Mouse (Mus musculus): Measurements from ENCODE around the gene Ddx1. TPM values are rescaled to one million over a fixed set of nuclear protein-coding genes. Genes with fewer than 3 reads are reported as not detected.

The Ddx1 gene
- polyA plus RNA-seq, 1 experiment from 2014 or later, result 166 TPM

DNA sequence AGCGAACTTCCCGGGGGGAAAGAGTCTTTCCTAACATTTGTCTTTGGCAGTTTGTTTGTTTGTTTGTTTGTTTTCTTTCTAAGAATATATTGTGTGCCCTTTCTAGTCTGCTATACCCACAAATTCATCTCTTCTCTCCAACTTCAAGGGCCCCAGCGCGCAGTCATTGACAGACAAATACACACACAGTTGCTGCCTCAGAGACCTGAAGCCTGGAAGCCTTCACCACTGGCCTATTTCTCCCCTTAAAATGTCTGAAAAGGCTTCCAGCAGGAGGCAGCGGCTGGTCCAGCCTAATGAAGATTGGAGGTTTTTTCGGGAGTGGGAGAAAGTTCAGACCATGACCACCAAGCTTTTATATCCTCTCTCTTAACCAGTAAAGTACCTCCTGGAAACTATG, 67.3 kb downstream of the Ddx1 start:
- no peak for ATAC-seq (ENCODE audit: insufficient number of reproducible peaks, insufficient read depth, low FRiP score, low TSS enrichment, low read depth)
- no peak overlapping the region for H3K9ac ChIP-seq (replicated peaks)
- H3K27me3 ChIP-seq, result peaks cover 10% of the 10 kb centered on the region; the same call in 1 of the 2 replicates
- peaks cover 67% of the 10 kb centered on the region for H3K4me1 ChIP-seq (replicated peaks)
- H3K36me3 ChIP-seq, result no peaks in the 10 kb centered on the region
- peak overlapping the region; percentile 77 for H3K27ac ChIP-seq
- no peak overlapping the region for H3K4me2 ChIP-seq
- no peak overlapping the region for H3K4me3 ChIP-seq (replicated peaks)
- WGBS, result 57% methylated on average over 6 of the region's 6 CpGs
- H3K9me3 ChIP-seq, result no peaks in the 10 kb centered on the region

GRCm38 (mm10) chr12:13180715-13181335, 68.2 kb downstream of the Ddx1 start:
- Histone ChIP-seq H3K4me1 (replicated peaks) (peaks cover 72% of the 10 kb centered on the region), H3K36me3 (no peaks in the 10 kb centered on the region), H3K9me3 (no peaks in the 10 kb centered on the region), H3K27me3 (peaks cover 10% of the 10 kb centered on the region; the same call in 1 of the 2 replicates), H3K9ac (replicated peaks) (no peak overlapping the region), H3K4me3 (replicated peaks) (no peak overlapping the region), H3K4me2 (no peak overlapping the region; the same call in 1 of the 2 replicates), H3K27ac (peak overlapping the region; percentile 77)
- WGBS, result 23% methylated on average over 9 of the region's 9 CpGs
- ATAC-seq (ENCODE audit: insufficient number of reproducible peaks, insufficient read depth, low FRiP score, low TSS enrichment, low read depth), result 0 out of 2 replicates have a peak, but pooled peaks have one; percentile 7

- no peak overlapping the region for H3K4me3 ChIP-seq (replicated peaks)
- no peaks in the 10 kb centered on the region for H3K36me3 ChIP-seq
- H3K27me3 ChIP-seq, result peaks cover 10% of the 10 kb centered on the region; the same call in 1 of the 2 replicates
- H3K9me3 ChIP-seq, result no peaks in the 10 kb centered on the region
- ATAC-seq (ENCODE audit: insufficient number of reproducible peaks, insufficient read depth, low FRiP score, low TSS enrichment, low read depth), result no peak
- H3K27ac ChIP-seq, result peak overlapping the region; percentile 77; the same call in 1 of the 2 replicates
- H3K4me2 ChIP-seq, result no peak overlapping the region
- H3K9ac ChIP-seq (replicated peaks), result no peak overlapping the region
- peaks cover 76% of the 10 kb centered on the region for H3K4me1 ChIP-seq (replicated peaks)
Measured at GRCm38 (mm10) chr12:13180332-13180714, 68.7 kb downstream of the Ddx1 start.

DNA sequence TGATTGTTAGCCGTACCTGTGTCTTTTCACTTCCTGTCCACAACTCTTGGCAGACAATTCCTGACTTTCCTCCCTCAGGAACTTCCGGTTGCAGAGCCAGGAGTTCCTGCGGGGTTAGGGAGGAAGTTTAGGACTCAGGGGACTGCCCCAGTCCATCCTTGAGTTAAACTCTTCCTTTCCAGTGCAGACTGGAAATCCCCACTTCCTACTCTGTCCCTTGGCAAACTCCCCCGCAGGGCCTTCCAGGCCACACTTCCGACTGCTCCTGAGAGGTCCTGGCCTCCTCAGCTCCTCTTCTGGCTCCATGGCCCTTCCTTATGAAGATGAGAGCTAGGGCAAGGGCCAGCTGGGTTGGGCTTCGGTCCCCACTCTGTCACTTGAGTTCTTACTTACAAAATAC, 71.4 kb downstream of the Ddx1 start:
- H3K9me3 ChIP-seq, result no peaks in the 10 kb centered on the region
- 62% methylated on average over 6 of the region's 6 CpGs for WGBS
- no peak for ATAC-seq (ENCODE audit: insufficient number of reproducible peaks, insufficient read depth, low FRiP score, low TSS enrichment, low read depth)
- H3K4me3 ChIP-seq (replicated peaks), result no peak overlapping the region
- H3K27me3 ChIP-seq, result peaks cover 3% of the 10 kb centered on the region; the same call in 1 of the 2 replicates
- H3K4me1 ChIP-seq (replicated peaks), result peaks cover 74% of the 10 kb centered on the region
- H3K27ac ChIP-seq, result 0 out of 2 replicates have a peak overlapping the region, but pooled peaks have one; percentile 45
- H3K36me3 ChIP-seq, result no peaks in the 10 kb centered on the region
- no peak overlapping the region for H3K9ac ChIP-seq (replicated peaks)
- H3K4me2 ChIP-seq, result no peak overlapping the region

GRCm38 (mm10) chr12:13176927-13177326, 72.1 kb downstream of the Ddx1 start:
- no peaks in the 10 kb centered on the region for H3K36me3 ChIP-seq
- no peaks in the 10 kb centered on the region for H3K9me3 ChIP-seq
- H3K27ac ChIP-seq, result peak overlapping the region; percentile 68
- no peak overlapping the region for H3K4me2 ChIP-seq
- H3K4me1 ChIP-seq (replicated peaks), result peaks cover 67% of the 10 kb centered on the region
- no peaks in the 10 kb centered on the region; the same call in 1 of the 2 replicates for H3K27me3 ChIP-seq
- H3K4me3 ChIP-seq (replicated peaks), result no peak overlapping the region
- H3K9ac ChIP-seq (replicated peaks), result no peak overlapping the region
- WGBS, result 48% methylated on average over 3 of the region's 3 CpGs
- no peak for ATAC-seq (ENCODE audit: insufficient number of reproducible peaks, insufficient read depth, low FRiP score, low TSS enrichment, low read depth)

DNA sequence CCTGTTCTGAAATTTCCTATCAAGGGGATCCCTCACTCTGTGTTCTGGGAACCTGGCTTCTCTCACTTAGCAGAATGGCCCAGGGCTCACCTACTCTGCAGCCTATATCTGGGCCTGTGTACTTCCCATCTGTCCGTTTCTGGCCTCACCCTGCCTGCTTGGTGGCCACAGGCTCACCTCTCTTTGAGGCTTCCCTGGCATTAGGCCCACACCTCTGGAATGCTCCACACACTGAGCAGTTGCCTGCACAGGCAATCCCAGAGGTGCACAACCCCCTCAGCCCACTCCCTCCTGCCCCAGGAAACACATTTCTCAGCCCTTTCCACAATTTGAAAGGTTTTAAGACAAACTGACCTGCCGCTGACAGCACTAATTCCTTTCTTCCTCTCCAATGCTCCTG, 72.9 kb downstream of the Ddx1 start:
- ATAC-seq (ENCODE audit: insufficient number of reproducible peaks, insufficient read depth, low FRiP score, low TSS enrichment, low read depth), result no peak
- WGBS, result 8% methylated on average over 2 of the region's 2 CpGs
- Histone ChIP-seq H3K36me3 (no peaks in the 10 kb centered on the region), H3K9me3 (no peaks in the 10 kb centered on the region), H3K4me2 (no peak overlapping the region), H3K9ac (replicated peaks) (no peak overlapping the region), H3K4me3 (replicated peaks) (no peak overlapping the region), H3K27me3 (no peaks in the 10 kb centered on the region; the same call in 1 of the 2 replicates), H3K27ac (peak overlapping the region; percentile 68), H3K4me1 (replicated peaks) (peaks cover 59% of the 10 kb centered on the region)

DNA sequence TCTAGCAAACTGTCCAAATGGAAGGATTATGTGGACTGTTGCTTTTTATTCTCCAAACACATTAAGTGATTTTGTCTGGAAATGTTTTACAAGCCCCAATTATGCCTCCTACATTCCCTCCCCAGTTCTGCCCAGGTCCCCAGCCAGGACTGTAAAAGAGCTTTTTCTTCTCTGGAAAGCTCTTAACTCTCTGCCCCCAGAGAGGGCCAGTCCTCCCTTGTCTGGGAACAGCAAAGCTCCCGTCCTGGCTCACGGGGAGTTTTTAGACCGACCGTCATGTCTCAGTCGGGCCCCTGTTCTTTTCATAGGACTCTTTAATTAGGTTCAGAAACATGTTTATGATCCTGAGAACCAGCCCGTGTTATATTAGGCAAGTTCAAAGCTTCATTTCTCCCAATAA, 75.0 kb downstream of the Ddx1 start:
- Histone ChIP-seq H3K27ac (peak overlapping the region; percentile 72), H3K36me3 (no peaks in the 10 kb centered on the region), H3K4me1 (replicated peaks) (peaks cover 45% of the 10 kb centered on the region), H3K27me3 (no peaks in the 10 kb centered on the region; the same call in 1 of the 2 replicates), H3K4me2 (no peak overlapping the region), H3K9ac (replicated peaks) (no peak overlapping the region), H3K4me3 (replicated peaks) (no peak overlapping the region), H3K9me3 (no peaks in the 10 kb centered on the region)
- 12% methylated on average over 6 of the region's 6 CpGs for WGBS
- ATAC-seq (ENCODE audit: insufficient number of reproducible peaks, insufficient read depth, low FRiP score, low TSS enrichment, low read depth), result peak; percentile 81

DNA sequence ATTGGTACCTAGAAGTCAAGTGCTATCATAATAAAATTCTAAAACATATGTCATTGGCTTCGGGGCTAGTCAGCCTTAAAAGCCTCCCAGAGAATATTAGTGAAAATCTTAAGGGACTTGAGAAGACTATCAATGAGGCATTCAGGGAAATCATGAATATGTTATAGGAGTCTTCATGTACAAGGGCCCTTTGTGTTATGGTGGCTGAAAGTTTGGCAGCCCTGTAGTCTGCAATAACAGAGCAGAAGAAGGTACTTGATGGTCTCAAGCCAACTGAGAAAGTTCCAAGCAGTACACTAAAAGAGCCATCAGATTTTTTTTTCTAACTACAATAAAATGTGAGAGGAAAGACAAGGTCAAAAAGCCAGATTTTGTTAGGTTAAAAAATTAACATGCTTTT, 80.9 kb downstream of the Ddx1 start:
- no peak overlapping the region for H3K4me2 ChIP-seq
- WGBS, result 76% methylated on average over 1 of the region's 1 CpGs
- H3K4me1 ChIP-seq (replicated peaks), result peaks cover 3% of the 10 kb centered on the region
- no peak overlapping the region for H3K4me3 ChIP-seq (replicated peaks)
- H3K9me3 ChIP-seq, result no peaks in the 10 kb centered on the region
- ATAC-seq (ENCODE audit: insufficient number of reproducible peaks, insufficient read depth, low FRiP score, low TSS enrichment, low read depth), result no peak
- H3K27me3 ChIP-seq, result 0 out of 2 replicates have a peak, but pooled peaks cover 5% of the 10 kb centered on the region
- no peak overlapping the region for H3K9ac ChIP-seq (replicated peaks)
- no peak overlapping the region for H3K27ac ChIP-seq
- H3K36me3 ChIP-seq, result no peaks in the 10 kb centered on the region

- no peak overlapping the region for H3K9ac ChIP-seq (replicated peaks)
- ATAC-seq (ENCODE audit: insufficient number of reproducible peaks, insufficient read depth, low FRiP score, low TSS enrichment, low read depth), result no peak
- H3K4me1 ChIP-seq (replicated peaks), result no peaks in the 10 kb centered on the region
- H3K4me3 ChIP-seq (replicated peaks), result no peak overlapping the region
- no peaks in the 10 kb centered on the region for H3K9me3 ChIP-seq
- 82% methylated on average over 5 of the region's 5 CpGs for WGBS
- 0 out of 2 replicates have a peak, but pooled peaks cover 5% of the 10 kb centered on the region for H3K27me3 ChIP-seq
- H3K4me2 ChIP-seq, result no peak overlapping the region
- H3K36me3 ChIP-seq, result no peaks in the 10 kb centered on the region
- no peak overlapping the region for H3K27ac ChIP-seq
Measured at GRCm38 (mm10) chr12:13167116-13167515, 81.9 kb downstream of the Ddx1 start.

Other genes with a start within 250 kb of the Ddx1 start
- gene Nbas, start 19.9 kb upstream of the Ddx1 start, polyA plus RNA-seq (2016; fragmentation: Nextera tagmentation; extraction: Ambion mirVana), result 17.1 and 18.4 TPM in 2 replicates